Mouse (Mus musculus) spleen, adult 2 months (tissue): ENCODE results near the gene Stk16.

Experiments
- CTCF ChIP-seq: fragments of 200-500 bp; IDR thresholded peaks from 2 replicates; pipeline ENCODE4 v1.5.1; 2011; ENCODE audit warnings: mild to moderate bottlenecking, inconsistent platforms; ENCODE audit not compliant: insufficient read depth, insufficient read length, insufficient replicate concordance; ENCODE audit errors: extremely low read depth
- POLR2A ChIP-seq: fragments of 200-500 bp; IDR thresholded peaks from 2 replicates; pipeline ENCODE4 v1.6.1; 2011; ENCODE audit warnings: low read depth, low read length, inconsistent platforms

- no peak for TF ChIP-seq CTCF
- TF ChIP-seq POLR2A = no peak
Measured at GRCm38 (mm10) chr1:75243411-75243810, 32.8 kb downstream of the Stk16 start.
